Mouse (Mus musculus) c-Kit-negative CD71-positive TER-119-positive erythroid progenitor cells, embryonic 14.5 days (primary cell): ENCODE measurements around the gene Sh3bgr.

ENCODE experiments used
- DNase-seq: peaks from one replicate; pipeline ENCODE4 v3.0.0-alpha.2; 2013; ENCODE audit warnings: low read depth, low spot score

The Sh3bgr gene

DNA sequence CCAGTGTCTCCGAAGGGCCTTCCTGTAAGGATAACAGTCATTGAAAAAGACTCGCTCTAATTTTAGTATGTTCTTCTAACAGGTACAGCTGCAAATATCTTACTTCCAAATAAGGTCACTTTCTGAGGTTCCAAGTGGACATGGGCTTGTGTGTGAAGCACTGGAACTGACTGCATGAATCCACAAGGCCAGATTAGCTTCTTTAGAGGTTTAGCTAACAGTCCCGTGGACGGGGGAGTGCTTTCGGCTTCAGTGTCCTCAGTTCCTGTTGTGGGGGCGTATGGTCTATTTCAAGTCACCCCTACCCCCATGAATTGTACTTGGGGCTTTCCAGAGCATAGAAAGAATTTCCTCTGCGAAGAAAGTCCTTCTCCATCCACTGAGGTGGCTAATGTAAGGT lies 10.6 kb downstream of the Sh3bgr start:
- DNase-seq = no peak

DNA sequence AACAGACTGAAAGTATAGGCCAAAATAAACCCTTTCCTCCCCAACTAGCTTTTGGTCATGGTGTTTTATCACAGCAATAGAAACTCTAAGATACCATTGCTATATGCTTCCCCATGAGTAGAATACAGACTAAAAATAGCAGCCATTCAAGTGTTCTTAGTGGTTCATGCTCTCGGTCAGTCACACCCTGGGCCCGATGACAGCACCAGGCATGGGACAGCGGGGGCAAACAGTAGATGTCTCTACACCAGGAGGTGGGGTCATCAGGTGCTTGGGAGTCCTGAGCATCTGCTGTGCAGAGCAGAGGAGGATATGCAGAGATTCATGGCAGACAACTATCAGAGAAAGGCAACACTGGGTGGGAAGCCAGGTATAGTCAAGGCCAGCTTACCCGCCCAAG lies 12.8 kb downstream of the Sh3bgr start:
- DNase-seq = no peak

DNA sequence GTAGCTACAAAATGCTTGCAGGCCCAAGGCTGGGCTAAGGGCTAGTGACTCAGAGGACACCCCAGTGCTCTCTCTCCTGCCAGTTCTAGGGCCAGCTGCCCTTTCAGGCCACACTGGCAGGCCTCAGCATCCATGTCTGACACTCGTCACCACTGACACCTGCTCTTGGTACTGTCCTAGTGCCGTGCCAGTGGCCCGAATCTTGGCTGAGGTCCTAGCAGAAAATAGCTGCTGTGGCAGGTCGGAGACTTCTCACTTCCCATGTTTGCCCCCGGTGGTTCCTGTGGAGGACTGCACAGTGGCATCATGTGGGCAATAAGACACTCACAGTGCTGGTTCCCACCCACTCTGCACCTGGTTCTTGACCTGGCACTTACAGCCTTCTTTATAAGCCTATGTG lies 21.2 kb downstream of the Sh3bgr start:
- DNase-seq = no peak

DNA sequence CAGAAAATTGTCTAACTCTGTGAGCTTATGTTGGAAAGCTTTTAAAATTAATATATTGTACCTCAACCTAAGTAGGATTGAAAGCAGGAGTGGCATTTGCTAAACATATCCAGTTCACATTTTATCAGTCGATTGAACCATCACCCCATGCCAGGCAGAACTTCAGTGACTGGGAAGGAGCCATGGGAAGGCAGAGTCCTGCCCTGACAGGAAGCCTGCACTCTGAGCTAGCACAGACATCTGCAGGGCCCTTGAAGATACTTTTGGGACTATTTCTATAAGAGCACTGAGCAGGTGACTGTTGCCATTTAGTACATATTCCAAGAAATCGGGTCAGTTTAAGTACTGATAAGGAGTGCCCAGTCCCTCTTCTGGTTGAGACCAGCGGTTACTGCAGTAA lies 21.7 kb downstream of the Sh3bgr start:
- DNase-seq = no peak

DNA sequence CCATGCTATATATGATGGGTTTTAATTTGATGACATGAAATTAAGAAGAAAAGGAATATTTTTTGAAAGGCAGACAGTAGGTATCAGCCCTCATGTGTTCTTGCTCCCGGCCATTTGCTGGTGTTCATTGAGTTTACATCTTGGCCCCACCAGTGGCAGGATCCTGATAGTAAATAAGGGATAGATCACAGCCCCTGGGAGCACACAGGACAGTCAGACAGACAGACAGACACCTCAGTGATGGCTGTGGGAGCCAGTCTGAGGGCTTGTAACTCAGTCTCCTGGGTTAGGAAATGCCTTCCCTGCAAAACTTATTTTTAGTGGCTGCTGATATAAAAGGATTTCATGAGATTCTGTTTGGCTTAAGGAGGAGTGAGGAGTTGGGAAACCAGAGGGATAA lies 22.2 kb downstream of the Sh3bgr start:
- no peak for DNase-seq

DNA sequence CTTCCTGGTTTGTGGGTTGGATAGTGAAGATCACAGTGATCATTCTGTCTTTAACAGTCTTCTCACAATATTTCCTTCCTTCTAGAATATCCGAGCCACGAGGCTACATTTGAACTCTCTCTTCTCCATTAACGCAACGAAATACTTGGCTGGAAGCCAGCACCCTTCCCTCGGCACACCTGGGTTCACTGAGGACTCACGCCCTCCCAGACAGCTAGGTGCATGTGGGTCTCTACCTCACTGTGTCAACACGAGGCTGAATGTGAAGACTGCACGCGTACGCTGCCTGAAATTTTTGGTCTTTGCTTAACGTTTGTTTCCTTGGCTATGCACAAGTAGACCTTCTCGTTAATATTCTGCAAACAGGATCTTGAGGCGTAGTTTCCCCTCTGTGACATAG lies 28.2 kb downstream of the Sh3bgr start:
- no peak for DNase-seq

DNA sequence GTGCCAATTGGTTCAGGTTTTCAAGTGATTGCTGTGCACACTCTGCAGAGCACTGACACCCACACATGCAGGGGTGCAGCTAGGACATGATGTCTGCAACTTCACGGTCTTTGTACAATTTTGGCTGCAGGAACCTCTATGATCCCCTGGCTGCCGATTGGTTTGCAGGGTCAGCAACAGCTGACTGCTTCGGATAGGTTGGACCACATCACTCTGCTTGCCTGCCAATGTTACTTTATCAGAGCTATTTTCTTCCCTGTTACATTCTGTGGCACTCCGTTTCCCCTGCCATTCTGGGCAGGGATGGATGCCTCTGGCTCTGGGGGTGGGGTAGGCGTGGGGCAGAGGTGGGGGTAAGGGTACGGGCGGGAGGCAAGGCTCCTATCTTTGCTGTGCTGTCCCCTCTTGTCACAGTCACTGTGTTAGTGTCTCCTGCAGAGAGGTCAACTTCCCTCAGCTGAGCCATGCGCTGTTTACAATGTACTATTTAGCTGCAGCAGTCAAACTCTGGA lies 28.9 kb downstream of the Sh3bgr start:
- no peak for DNase-seq

DNA sequence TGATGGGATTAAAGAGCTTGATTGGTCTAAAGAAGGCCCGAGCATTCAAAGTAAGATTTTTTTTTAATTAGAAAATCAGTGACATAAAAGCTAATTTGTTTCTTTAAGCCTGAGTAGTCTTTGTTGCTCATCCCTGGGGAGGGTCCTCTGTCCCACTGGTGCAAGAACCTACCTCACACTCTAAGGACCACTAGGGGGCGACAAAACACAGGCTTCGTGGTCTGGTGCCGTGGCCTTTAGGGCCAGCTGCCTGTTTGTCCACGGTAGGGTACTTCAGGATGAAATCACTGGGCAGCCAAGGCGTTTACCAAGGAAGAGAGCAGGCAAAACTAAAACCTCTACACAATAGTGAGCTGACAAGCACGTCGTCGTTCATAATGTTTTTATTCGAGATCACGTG lies 30.2 kb downstream of the Sh3bgr start:
- DNase-seq = peak; percentile 19

DNA sequence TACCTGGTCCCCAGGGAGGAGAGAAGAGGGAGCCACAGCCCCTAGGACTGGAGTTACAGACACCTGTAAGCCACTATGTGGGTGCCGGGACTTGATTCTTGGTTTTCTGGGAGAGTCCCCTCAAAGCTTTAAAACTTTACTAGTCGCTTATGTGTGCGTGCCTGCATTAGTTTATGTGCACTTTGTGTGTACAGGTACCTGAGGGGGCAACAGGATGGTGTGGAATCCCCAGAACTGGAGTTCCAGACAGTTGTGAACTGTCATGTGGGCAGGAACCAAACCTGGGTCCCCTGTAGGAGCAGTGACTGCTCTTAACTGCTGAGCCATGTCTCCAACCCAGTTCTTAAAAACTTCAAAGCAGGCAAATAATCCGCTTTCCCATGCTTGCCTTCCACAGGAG lies 31.0 kb downstream of the Sh3bgr start:
- DNase-seq = no peak

DNA sequence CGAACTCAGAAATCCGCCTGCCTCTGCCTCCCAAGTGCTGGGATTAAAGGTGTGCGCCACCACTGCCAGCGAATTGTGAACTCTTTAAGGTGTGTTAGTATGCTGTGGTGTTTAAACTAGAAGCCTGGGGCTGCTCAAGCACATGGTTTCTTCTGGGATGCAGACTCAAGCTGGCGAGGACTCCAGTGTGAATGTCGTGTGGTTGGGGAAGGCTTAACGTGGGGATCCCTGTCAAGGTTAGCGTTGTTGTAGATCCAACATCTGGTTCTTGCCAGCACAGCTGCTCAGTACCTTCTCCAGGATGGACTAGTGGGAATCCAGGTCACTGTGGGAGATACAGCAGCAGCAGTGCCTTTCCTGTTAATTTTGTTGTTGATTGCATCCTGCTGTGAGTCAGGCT lies 31.7 kb downstream of the Sh3bgr start:
- no peak for DNase-seq

DNA sequence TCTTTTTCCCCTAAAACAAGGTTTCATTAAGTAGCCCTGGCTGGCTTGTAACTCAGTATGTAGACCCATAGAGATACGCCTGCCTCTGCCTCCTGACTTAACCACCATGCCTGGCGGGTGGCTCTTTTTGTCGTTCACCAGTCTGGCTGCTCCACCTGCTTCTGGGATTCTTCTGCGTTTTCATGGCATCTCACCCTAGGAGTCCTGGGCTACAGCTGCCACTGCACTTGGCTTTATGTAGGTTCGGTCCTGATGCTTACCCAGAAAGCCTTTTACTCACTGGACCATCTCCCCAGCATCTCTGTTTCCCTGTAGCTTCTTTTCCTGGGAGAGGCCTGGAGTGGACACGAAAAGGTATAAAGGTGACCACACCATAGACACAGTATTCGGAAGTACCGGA lies 33.7 kb downstream of the Sh3bgr start:
- no peak for DNase-seq

DNA sequence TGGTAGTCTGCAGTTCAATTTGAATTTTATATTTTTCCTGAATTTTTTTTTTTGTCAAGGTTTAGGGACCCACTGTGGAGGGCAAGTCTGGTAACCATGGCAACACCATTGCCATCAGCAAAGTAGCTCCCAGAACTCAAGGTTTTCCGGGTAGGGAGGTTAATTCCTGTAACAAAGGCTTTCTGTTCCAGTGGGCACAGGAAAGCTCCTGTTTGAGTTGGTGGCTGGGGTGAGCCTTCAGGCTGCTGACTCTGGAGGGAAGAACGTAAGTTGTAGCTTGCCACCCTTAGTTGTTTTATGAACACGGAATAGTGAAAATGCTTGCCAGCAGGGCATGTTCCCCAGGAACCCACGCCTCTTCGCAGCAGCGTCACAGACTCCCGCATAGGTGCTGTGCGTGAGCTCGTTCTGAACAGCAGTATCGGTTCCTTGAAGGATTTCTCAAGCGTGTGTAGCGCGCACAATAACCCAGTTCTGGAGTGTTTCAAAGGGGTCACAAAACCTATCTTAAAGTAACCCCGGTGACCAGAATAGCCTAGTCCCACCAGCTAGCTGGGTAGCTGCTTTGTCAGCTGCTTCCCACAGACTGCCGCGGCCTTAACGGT lies 35.2 kb downstream of the Sh3bgr start, which contains the start of gene B3galt5:
Gene B3galt5 (plus strand): TSS at position 436 of the 605 bp plus-strand sequence.
- no peak for DNase-seq

DNA sequence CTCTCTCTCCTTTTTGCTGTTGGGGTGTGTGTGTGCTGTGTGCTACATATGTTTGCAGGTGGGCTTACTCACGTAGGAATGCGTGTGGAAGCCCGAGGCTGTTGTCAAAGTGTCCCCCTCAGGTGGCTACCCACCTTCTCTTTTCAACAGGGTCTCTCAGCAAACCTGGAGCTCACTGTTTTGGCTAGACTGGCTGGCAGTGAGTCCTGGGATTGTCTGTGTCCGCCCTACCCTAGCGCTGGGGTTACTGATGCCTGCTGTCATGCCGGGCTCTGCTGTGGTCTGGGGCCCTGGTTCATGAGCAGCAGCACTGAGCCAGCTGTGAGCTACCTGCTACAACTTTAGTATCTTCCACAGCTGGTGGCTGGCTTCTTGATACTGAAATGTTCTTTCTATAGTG lies 44.2 kb downstream of the Sh3bgr start:
- DNase-seq = no peak

DNA sequence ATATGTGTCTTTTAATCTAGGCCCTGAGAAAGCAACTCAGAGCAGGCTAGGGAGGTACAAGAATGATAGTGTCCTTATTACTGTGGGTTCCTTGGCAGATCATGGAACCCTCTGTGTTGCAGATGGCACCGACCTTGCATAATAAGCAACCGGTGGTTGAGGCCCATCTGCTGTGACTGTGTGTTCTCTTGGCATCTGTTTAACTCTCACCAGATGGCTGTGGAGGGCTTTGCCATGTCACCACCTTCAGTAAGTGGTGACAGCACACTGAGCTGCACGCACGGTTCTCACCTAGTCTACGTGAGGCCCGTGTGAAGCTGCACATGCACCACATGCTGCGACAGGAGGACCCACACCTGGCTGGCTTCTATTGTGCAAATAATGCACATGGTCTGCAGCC lies 49.4 kb downstream of the Sh3bgr start:
- no peak for DNase-seq

DNA sequence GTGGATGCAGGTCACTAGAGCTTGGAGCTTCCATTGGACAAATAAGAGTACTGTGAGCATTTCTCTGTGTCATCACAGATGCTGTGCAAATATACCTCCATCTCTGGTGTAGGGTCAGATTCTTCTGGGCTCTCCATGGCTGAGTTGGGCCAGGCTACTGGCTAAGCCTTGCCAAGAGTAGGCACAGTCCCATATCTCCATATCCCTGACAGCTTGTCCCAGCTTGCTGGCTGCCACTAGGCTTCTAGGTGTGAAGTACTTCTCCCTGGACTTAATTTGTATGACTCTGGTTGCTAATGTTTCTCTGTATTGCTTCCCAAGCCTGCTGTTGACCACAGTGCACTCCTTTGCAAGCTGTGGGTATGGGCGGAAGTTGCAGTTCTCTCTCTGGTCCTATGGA lies 51.9 kb downstream of the Sh3bgr start:
- DNase-seq = no peak

DNA sequence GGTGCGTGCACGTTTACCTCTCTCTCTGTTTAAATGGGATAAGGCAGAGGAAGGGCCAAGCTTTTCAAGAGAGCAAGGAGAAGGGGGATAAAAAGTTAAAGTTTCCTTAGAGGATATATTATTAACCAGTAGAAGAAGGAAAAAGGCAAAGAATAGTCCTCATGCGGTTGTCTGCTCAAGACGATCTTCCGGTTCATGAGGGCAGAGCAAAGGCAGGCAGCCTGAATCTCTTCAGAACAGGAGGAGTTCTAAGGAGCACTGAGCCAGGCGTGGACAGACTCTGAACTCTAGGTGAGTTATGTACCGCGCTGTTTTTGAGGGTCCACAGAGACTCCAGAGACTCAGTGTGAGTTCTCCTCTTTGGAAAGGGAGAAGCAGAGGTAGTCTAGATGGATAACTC lies 58.2 kb downstream of the Sh3bgr start:
- no peak for DNase-seq

DNA sequence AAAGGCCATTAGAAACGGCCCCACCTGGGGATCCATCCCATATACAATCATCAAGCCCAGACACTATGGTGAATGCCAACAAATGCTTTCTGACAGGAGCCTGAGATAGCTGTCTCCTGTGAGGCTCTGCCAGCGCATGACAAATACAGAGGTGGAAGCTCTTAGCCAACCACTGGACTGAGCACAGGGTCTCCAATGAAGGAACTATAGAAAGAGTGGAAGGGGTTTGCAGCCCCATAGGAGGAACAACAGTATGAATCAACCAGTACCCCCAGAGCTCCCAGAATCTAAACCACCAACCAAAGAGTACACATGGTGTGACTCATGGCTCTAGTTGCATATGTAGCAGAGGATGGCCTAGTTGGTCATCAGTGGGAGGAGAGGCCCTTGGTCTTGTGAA lies 71.5 kb downstream of the Sh3bgr start:
- DNase-seq = no peak

DNA sequence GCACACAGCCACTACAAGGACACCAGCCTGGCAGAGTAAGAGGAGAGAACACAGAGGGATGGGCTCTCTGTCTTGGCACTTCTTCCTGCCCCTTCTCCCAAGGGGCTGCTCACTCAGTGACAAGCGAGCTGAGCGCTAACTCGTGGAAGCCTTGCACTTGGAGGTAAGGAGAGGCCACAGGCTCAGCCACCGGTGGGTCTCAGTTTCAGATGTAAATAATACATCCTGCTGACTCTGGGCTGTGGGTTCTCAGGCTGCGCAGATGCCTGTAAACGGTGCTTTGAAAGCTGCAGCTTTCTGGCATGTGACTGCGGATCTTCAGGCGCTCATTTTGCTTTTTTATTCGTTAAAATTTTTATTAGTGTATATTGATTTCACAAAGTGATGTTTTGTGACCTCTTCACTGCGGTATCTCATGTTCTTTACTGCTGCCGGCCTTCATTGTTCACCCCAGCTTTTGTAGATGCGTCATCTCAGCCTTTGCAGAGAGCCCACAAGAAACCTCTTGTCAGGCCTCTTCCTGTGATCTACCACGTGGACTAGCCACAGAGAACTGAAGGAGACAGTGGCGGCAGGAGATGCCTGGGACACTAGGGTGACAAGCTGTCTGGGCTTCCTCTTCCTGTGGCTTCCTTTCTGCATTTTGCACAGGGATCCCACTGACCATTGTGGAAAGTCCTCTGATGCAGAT lies 72.8 kb downstream of the Sh3bgr start:
- no peak for DNase-seq

DNA sequence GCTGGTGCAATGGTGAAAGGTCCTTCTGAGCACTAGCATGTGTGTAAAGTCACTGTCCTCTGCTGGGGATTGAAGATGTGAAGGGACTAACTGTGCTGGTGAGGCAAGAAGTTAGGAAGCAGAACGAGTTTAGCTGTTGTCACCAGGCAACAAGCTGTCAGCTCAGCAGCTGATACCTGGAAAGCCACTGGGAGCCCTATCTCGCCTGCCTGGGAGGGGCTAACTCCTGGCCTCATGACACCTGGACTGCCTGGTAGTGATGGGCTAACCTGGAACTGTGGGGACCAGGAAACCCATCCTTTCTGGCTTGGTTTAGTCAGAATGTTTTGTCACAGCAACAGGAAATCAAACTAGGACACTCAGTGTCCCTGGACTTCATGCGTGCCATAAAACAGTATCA lies 76.3 kb downstream of the Sh3bgr start:
- DNase-seq = no peak
